Mouse (Mus musculus) heart, adult 2 months (tissue): ENCODE measurements around the gene Clec16a. TPM values are rescaled to one million over a fixed set of nuclear protein-coding genes. Genes with fewer than 3 reads are reported as not detected.

ENCODE experiments used
- DNase-seq, 2 experiments: peaks; one replicate each; pipeline ENCODE4 v3.0.0; 2021
- H3K27ac ChIP-seq: fragments of 200-600 bp; 2 replicates; pipeline ENCODE4 v1.8.1; 2022
- H3K27me3 ChIP-seq: fragments of 200-500 bp; 2 replicates; pipeline ENCODE4 v1.6.1; 2012; ENCODE audit warnings: mild to moderate bottlenecking, low read length, inconsistent platforms, mixed read lengths; ENCODE audit not compliant: control insufficient read depth, insufficient read depth
- H3K36me3 ChIP-seq: fragments of 200-500 bp; 2 replicates; pipeline ENCODE4 v1.6.1; 2012; ENCODE audit warnings: low read length, inconsistent platforms; ENCODE audit not compliant: control insufficient read depth, insufficient read depth
- H3K4me1 ChIP-seq: fragments of 200-500 bp; 2 replicates; pipeline ENCODE4 v1.6.1; 2011; ENCODE audit warnings: low read length; ENCODE audit not compliant: control insufficient read depth, insufficient read depth
- H3K4me3 ChIP-seq: fragments of 200-600 bp; 2 replicates; pipeline ENCODE4 v1.8.1; 2022
- H3K79me2 ChIP-seq: fragments of 200-500 bp; replicated peaks from 2 replicates; pipeline ENCODE4 v1.6.1; 2012; ENCODE audit warnings: mild to moderate bottlenecking, inconsistent platforms, low read length, moderate library complexity, mixed read lengths; ENCODE audit not compliant: control insufficient read depth, insufficient read depth
- H3K9ac ChIP-seq: fragments of 200-500 bp; 2 replicates; pipeline ENCODE4 v1.6.1; 2012; ENCODE audit warnings: low read depth, mild to moderate bottlenecking, control low read depth, inconsistent platforms, low read length, mixed read lengths
- CTCF ChIP-seq: fragments of 200-600 bp; IDR thresholded peaks from 2 replicates; pipeline ENCODE4 v1.8.1; 2022; ENCODE audit warnings: antibody characterized with exemption, mild to moderate bottlenecking, moderate library complexity
- EP300 ChIP-seq: fragments of 200-500 bp; IDR thresholded peaks from 2 replicates; pipeline ENCODE4 v1.6.1; 2011; ENCODE audit warnings: low read depth, low read length, control low read depth; ENCODE audit not compliant: insufficient read depth
- POLR2A ChIP-seq: fragments of 200-500 bp; IDR thresholded peaks from 2 replicates; pipeline ENCODE4 v1.6.1; 2011; ENCODE audit warnings: mild to moderate bottlenecking, low read depth, low read length, control low read depth; ENCODE audit not compliant: insufficient read depth
- WGBS: fragments of 180-500 bp; shearing (Covaris S2); methylation state at CpG from one replicate; pipeline ENCODE4 v1.1.7; 2018; 5-methylcytosine and 5-hydroxymethylcytosine counted together
- intact Hi-C: fragments of 180-260 bp; cut with DNase I; formaldehyde crosslinking; loops from one replicate; pipeline ENCODE4 v1.15.1; 2025
- polyA plus RNA-seq: library from polyadenylated mRNA; depleted of rRNA; stranded (reverse); fragments of >200 nt; gene quantifications from 2 replicates; pipeline ENCODE4 v1.2.3, GENCODE M21; 2012
- total RNA-seq, 2 experiments: library from RNA; stranded (reverse); gene quantifications; 2 replicates each; pipeline ENCODE4 v1.2.3; 2021

Clec16a gene
- total and polyA plus RNA-seq, 3 experiments = 27.6 to 57.5 (median 55.4) TPM

GRCm38 (mm10) chr16:10642857-10643633 lies 97.9 kb downstream of the Clec16a start:
- Histone ChIP-seq H3K36me3 (no peaks in the 10 kb centered on the region), H3K9ac (no peak overlapping the region), H3K79me2 (no peaks in the 10 kb centered on the region), H3K27me3 (no peaks in the 10 kb centered on the region), H3K4me1 (peaks cover 8% of the 10 kb centered on the region), H3K27ac (no peak overlapping the region), H3K4me3 (no peak overlapping the region)
- intact Hi-C loops = no loop called here
- no peak for DNase-seq
- 47% methylated on average over 4 of the region's 4 CpGs for WGBS
- TF ChIP-seq EP300 = no peak
- no peak for TF ChIP-seq CTCF
- no peak for TF ChIP-seq POLR2A

- H3K36me3 ChIP-seq = no peaks in the 10 kb centered on the region
- H3K27me3 ChIP-seq = no peaks in the 10 kb centered on the region
- H3K4me1 ChIP-seq = peaks cover 5% of the 10 kb centered on the region
- H3K4me3 ChIP-seq = no peak overlapping the region
- H3K79me2 ChIP-seq = no peaks in the 10 kb centered on the region
- intact Hi-C loops = no loop called here
- DNase-seq = no peak
- TF ChIP-seq POLR2A = no peak
- TF ChIP-seq EP300 = no peak
- TF ChIP-seq CTCF = no peak
- H3K9ac ChIP-seq = no peak overlapping the region
- H3K27ac ChIP-seq = no peak overlapping the region
Observed at GRCm38 (mm10) chr16:10644238-10644637, 99.1 kb downstream of the Clec16a start.

- no peak overlapping the region for H3K27ac ChIP-seq
- H3K4me3 ChIP-seq = no peak overlapping the region
- WGBS = 95% methylated on average over 8 of the region's 8 CpGs
- DNase-seq = no peak
- H3K4me1 ChIP-seq = peaks cover 2% of the 10 kb centered on the region; the same call in 1 of the 2 replicates
- no peak overlapping the region for H3K9ac ChIP-seq
- no peaks in the 10 kb centered on the region for H3K79me2 ChIP-seq
- H3K36me3 ChIP-seq = no peaks in the 10 kb centered on the region
- no peaks in the 10 kb centered on the region for H3K27me3 ChIP-seq
- intact Hi-C loops = no loop called here
- TF ChIP-seq POLR2A (no peak), EP300 (no peak), CTCF (no peak)
Observed at GRCm38 (mm10) chr16:10644731-10645130, 99.6 kb downstream of the Clec16a start.

DNA sequence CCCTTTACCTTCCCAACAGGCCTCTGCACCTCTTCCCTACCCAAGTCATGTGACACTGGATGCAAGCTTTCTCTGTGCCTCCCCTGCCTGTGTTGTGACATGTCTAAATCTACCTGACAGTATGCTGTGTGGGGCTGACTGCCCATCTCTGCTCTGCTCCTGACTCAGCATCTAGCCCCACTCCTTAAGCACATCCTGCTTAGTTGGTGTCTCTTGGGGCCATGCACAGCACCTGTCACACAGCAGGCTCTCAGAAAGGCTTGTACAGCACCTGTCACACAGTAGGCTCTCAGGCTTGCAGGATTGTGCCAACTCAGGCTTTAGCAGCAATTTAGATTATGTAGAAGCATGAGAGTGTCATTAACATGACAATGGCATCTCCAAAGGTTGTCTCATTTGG lies 106.7 kb downstream of the Clec16a start:
- no peak overlapping the region for H3K9ac ChIP-seq
- H3K4me3 ChIP-seq = no peak overlapping the region
- intact Hi-C loops = no loop called here
- no peaks in the 10 kb centered on the region for H3K27me3 ChIP-seq
- no peak for TF ChIP-seq CTCF
- TF ChIP-seq EP300 = no peak
- no peak for TF ChIP-seq POLR2A
- DNase-seq = no peak
- no peaks in the 10 kb centered on the region for H3K79me2 ChIP-seq
- no peak overlapping the region for H3K27ac ChIP-seq
- no peaks in the 10 kb centered on the region for H3K36me3 ChIP-seq
- H3K4me1 ChIP-seq = no peaks in the 10 kb centered on the region; the same call in 1 of the 2 replicates

DNA sequence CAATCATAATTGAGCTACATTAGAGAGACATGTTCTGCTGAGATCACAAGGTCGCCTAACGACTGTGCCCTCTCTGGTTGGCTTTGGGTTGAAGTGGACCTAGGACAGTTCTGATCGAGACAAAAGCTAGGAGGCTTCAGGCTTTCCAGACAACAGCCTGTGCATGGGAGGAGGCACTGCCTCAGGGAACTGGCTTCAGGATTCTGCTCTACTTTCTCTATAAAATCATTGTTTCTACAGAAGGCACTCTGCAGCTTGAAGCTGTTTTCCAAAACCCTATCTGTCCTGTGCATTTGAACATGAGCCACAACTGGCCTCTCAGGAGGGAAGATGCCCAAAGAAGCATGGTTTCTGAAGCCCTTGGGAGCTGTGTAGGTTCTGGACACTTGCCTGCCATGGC lies 107.8 kb downstream of the Clec16a start:
- DNase-seq = no peak
- WGBS = 89% methylated on average over 3 of the region's 3 CpGs
- Histone ChIP-seq H3K36me3 (no peaks in the 10 kb centered on the region), H3K27me3 (no peaks in the 10 kb centered on the region), H3K4me3 (no peak overlapping the region), H3K4me1 (no peaks in the 10 kb centered on the region; the same call in 1 of the 2 replicates), H3K79me2 (no peaks in the 10 kb centered on the region), H3K27ac (no peak overlapping the region), H3K9ac (no peak overlapping the region)
- intact Hi-C loops = no loop called here
- no peak for TF ChIP-seq POLR2A
- TF ChIP-seq CTCF = no peak
- TF ChIP-seq EP300 = no peak

DNA sequence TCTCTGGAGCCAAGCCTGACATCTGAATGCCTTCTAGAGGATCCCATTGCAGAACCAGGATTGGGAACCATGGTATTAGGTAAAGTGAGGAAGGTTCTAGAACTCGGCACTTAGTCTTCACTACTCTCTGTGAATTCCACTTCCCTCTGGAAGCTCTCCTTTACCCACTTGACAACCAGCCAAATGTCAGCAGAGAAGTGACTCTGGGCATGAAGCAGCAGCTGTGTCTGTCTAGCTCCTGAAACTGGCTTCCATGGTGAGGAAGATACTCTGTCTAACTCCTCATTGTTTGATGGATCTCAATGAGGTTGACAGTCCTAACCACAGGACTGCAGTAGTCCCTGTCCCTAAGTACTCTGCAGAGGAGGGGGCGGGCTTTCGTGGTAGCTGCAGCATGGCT lies 110.1 kb downstream of the Clec16a start:
- H3K27me3 ChIP-seq = no peaks in the 10 kb centered on the region
- WGBS = 59% methylated on average over 3 of the region's 3 CpGs
- H3K36me3 ChIP-seq = no peaks in the 10 kb centered on the region
- no peak overlapping the region for H3K4me3 ChIP-seq
- H3K79me2 ChIP-seq = no peaks in the 10 kb centered on the region
- no peak for DNase-seq
- no peak overlapping the region for H3K9ac ChIP-seq
- H3K27ac ChIP-seq = no peak overlapping the region
- H3K4me1 ChIP-seq = no peaks in the 10 kb centered on the region; the same call in 1 of the 2 replicates
- intact Hi-C loops = no loop called here
- no peak for TF ChIP-seq POLR2A
- TF ChIP-seq CTCF = no peak
- TF ChIP-seq EP300 = no peak
